Mouse (Mus musculus) retina, adult 2 months (tissue): ENCODE data around the gene Casp7.
"Not testable (repeated sequence)": the region's sequence is repeated elsewhere in the genome, so short reads cannot be mapped to it uniquely, and the experiment has no call there.

ENCODE experiments used
- DNase-seq: peaks from one replicate; pipeline ENCODE4 v3.0.0-alpha.2; 2012; ENCODE audit warnings: low read depth, low spot score

Casp7 gene

GRCm38 (mm10) chr19:56385546-56385945 is 11.4 kb upstream of the Casp7 start:
- DNase-seq: no peak

GRCm38 (mm10) chr19:56386095-56386494 is 10.8 kb upstream of the Casp7 start:
- no peak for DNase-seq

- DNase-seq: no peak
Observed at GRCm38 (mm10) chr19:56387726-56388302, 9.1 kb upstream of the Casp7 start.

- DNase-seq: no peak
Observed at GRCm38 (mm10) chr19:56389176-56389575, 7.8 kb upstream of the Casp7 start.

- DNase-seq: no peak
Observed at GRCm38 (mm10) chr19:56389879-56390278, 7.0 kb upstream of the Casp7 start, which contains the start of gene Nrap. Nrap (minus strand) TSS chr19:56390037.

- DNase-seq: no peak
Observed at GRCm38 (mm10) chr19:56391307-56392046, 5.5 kb upstream of the Casp7 start.

- no peak for DNase-seq
Observed at GRCm38 (mm10) chr19:56393311-56393866, 3.5 kb upstream of the Casp7 start.

GRCm38 (mm10) chr19:56395183-56395935 is 1.6 kb upstream of the Casp7 start:
- DNase-seq: no peak

GRCm38 (mm10) chr19:56396227-56396626 is 702 bp upstream of the Casp7 start:
- DNase-seq: no peak

GRCm38 (mm10) chr19:56397663-56398527 is 966 bp downstream of the Casp7 start:
- DNase-seq: no peak

GRCm38 (mm10) chr19:56398528-56398795 is 1.5 kb downstream of the Casp7 start:
- no peak for DNase-seq

GRCm38 (mm10) chr19:56400200-56400599 is 3.3 kb downstream of the Casp7 start:
- no peak for DNase-seq

GRCm38 (mm10) chr19:56401864-56402263 is 4.9 kb downstream of the Casp7 start:
- DNase-seq: no peak

GRCm38 (mm10) chr19:56405824-56406223 is 8.9 kb downstream of the Casp7 start:
- DNase-seq: no peak

GRCm38 (mm10) chr19:56406581-56406980 is 9.7 kb downstream of the Casp7 start:
- no peak for DNase-seq

GRCm38 (mm10) chr19:56409884-56410283 is 13.0 kb downstream of the Casp7 start:
- not testable (repeated sequence) for DNase-seq

GRCm38 (mm10) chr19:56418404-56418803 is 21.5 kb downstream of the Casp7 start:
- DNase-seq: no peak

- DNase-seq: no peak
Observed at GRCm38 (mm10) chr19:56419452-56419851, 22.5 kb downstream of the Casp7 start.

GRCm38 (mm10) chr19:56420345-56420744 is 23.4 kb downstream of the Casp7 start:
- no peak for DNase-seq

- DNase-seq: peak; percentile 64
Observed at GRCm38 (mm10) chr19:56422476-56423338, 25.8 kb downstream of the Casp7 start.

- DNase-seq: no peak
Observed at GRCm38 (mm10) chr19:56423370-56423769, 26.4 kb downstream of the Casp7 start.
